Mouse (Mus musculus): Measurements from ENCODE around the gene Trim37. TPM values are rescaled to one million over a fixed set of nuclear protein-coding genes. Genes with fewer than 3 reads are reported as not detected.

The Trim37 gene
- polyA plus RNA-seq (2017; shearing (Covaris generic)): 19.8 TPM

GRCm38 (mm10) chr11:87126824-87127816, at the start of gene Trim37:
Trim37 (plus strand) TSS chr11:87127077.

DNA sequence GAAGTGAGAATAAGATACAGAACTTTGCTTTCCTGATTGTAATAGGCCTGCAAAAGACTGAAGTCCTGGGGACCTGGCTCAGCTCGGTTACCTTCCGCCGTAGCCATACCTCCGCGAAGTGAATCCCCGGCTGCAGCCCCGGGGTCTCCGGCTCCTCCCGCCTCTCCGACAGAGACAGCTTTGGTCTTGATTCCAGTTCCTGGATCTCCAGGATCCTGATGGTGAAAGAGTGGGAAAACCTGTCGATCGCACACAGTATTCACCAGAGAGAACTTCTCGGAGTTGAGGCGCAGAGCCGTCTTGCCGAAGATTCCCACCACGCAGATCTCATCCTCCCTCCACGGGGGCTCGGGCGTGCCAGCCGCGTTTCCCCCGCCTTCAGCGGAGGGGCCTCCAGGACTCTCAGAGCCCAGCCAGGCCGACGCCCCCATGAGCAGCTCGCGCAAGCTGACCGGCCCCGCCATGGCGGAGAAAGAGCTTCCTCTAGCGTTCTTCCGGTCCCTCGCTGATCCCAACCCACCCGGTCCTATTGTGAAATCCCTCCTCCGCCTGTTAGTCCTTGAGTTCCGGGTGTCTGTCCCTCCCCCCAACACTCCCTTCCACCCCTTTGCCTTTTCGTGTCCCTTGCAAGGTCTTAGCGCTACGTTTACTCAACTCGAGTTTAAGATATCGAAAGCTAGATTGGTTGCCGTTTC, 40.4 kb upstream of the Trim37 start, which contains the start of gene Smg8:
Smg8 (minus strand) TSS at position 485 of the 695 bp plus-strand sequence.

DNA sequence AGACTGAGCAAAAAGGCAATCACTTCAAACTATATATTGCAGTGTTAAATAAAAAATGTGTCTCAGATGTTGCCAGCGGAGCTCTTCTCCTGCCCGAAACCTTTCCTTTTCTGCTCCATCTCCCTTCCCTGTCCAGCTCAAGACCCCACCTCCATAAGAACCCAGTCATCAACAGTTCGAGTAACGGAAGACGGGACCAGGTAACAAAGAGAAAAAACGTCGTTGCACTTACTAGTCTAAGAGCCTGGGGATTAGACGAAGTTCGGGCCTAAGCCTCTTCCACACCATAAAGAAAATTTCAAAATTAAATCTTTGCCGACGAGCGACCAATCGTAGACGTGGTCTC, 18.5 kb upstream of the Trim37 start, which contains the start of gene Prr11:
Prr11 (minus strand) TSS at position 300 of the 346 bp plus-strand sequence.

DNA sequence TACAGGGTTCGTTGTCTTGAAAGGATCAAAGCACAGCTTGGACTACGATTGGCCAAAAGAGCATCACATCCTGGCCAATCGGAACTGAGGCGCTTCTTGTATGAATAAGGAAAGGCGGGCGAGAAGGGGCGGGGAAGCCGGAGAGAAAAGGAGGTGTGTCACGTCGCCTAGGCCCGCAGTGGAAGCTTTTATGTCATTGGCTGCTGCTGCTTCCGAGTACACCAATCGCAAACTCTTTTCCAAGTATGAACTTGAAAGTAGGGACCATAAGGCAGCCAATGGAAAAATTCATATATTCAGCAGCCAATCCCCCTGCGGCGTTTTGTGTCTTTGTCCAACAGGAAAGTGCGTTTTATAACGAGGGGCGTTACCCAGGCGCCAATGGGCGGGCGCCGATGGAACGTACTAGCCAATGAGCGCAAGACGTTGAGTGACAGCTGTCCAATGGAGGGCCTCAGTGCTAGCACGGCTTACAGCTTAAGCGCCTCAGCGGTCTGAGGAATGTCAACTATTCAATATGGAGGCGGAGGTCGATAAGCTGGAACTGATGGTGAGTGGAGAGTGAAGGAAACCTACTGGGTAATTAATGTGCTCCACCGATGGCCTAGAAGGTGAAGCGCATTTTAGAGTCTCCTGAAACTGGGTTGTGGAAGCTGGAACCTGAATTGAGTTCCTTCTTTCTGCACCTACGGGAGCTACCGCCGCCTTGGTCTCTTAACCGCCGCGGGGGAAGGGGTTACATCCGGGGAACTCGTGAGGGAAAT, 17.9 kb upstream of the Trim37 start, which contains the start of gene Ska2:
Ska2 (plus strand) TSS at position 480 of the 764 bp plus-strand sequence.

Other genes with a start within 250 kb of the Trim37 start
- 3.4 TPM for gene Ypel2, start 133.4 kb upstream of the Trim37 start, polyA plus RNA-seq (2017; shearing (Covaris generic))
- 0.99 TPM for gene Gdpd1, start 53.0 kb upstream of the Trim37 start, polyA plus RNA-seq (2017; shearing (Covaris generic))
- 31.4 TPM for gene Smg8, start 40.3 kb upstream of the Trim37 start, polyA plus RNA-seq (2017; shearing (Covaris generic))
- 0.34 TPM for gene Prr11, start 18.4 kb upstream of the Trim37 start, polyA plus RNA-seq (2017; shearing (Covaris generic))
- gene Ska2, start 17.8 kb upstream of the Trim37 start, polyA plus RNA-seq (2017; shearing (Covaris generic)): 15.2 TPM
- gene Ppm1e, start 231.9 kb downstream of the Trim37 start, polyA plus RNA-seq (2017; shearing (Covaris generic)): 0.24 TPM

Data from inflammation-experienced regulatory T-cells, adult 16 weeks (primary cell).